Mouse (Mus musculus) ES-CJ7 (cell line): ENCODE results near the gene Smug1.

ENCODE experiments used
- DNase-seq: peaks from one replicate; pipeline ENCODE4 v3.0.0; 2011; ENCODE audit warnings: low read depth, low spot score

Gene Smug1

GRCm38 (mm10) chr15:103167042-103167615 lies at the start of gene Smug1:
TSS of gene Smug1 (minus strand) at chr15:103167092.
- DNase-seq, result no peak

GRCm38 (mm10) chr15:103216052-103216451 lies 49.2 kb upstream of the Smug1 start:
- peak; percentile 64 for DNase-seq

GRCm38 (mm10) chr15:103214971-103215907 lies 48.3 kb upstream of the Smug1 start:
- DNase-seq, result peak; percentile 97

GRCm38 (mm10) chr15:103214149-103214548 lies 47.3 kb upstream of the Smug1 start:
- no peak for DNase-seq

- DNase-seq, result no peak
Observed at GRCm38 (mm10) chr15:103205156-103205555, 38.3 kb upstream of the Smug1 start.

- no peak for DNase-seq
Observed at GRCm38 (mm10) chr15:103202088-103202793, 35.3 kb upstream of the Smug1 start.

GRCm38 (mm10) chr15:103197785-103198184 lies 30.9 kb upstream of the Smug1 start:
- no peak for DNase-seq

GRCm38 (mm10) chr15:103196835-103197234 lies 29.9 kb upstream of the Smug1 start:
- DNase-seq, result no peak

- no peak for DNase-seq
Observed at GRCm38 (mm10) chr15:103193606-103194005, 26.7 kb upstream of the Smug1 start.

GRCm38 (mm10) chr15:103190531-103191462 lies 23.9 kb upstream of the Smug1 start:
- DNase-seq, result peak; percentile 54

GRCm38 (mm10) chr15:103190083-103190482 lies 23.2 kb upstream of the Smug1 start:
- DNase-seq, result no peak

- no peak for DNase-seq
Observed at GRCm38 (mm10) chr15:103187803-103188202, 20.9 kb upstream of the Smug1 start.

- DNase-seq, result peak; percentile 58
Observed at GRCm38 (mm10) chr15:103185462-103186198, 18.7 kb upstream of the Smug1 start.

GRCm38 (mm10) chr15:103183651-103184610 lies 17.0 kb upstream of the Smug1 start:
- DNase-seq, result peak; percentile 64

GRCm38 (mm10) chr15:103183135-103183534 lies 16.2 kb upstream of the Smug1 start:
- DNase-seq, result peak; percentile 94

- peak; percentile 88 for DNase-seq
Observed at GRCm38 (mm10) chr15:103182166-103182790, 15.4 kb upstream of the Smug1 start.

GRCm38 (mm10) chr15:103180406-103180805 lies 13.5 kb upstream of the Smug1 start:
- no peak for DNase-seq

GRCm38 (mm10) chr15:103178767-103179166 lies 11.9 kb upstream of the Smug1 start:
- DNase-seq, result no peak

GRCm38 (mm10) chr15:103178137-103178536 lies 11.2 kb upstream of the Smug1 start:
- peak; percentile 81 for DNase-seq
